Mouse (Mus musculus) liver, embryonic 13.5 days (tissue): ENCODE results near the gene Tut7. TPM values are rescaled to one million over a fixed set of nuclear protein-coding genes. Genes with fewer than 3 reads are reported as not detected.
"Not testable (repeated sequence)": the region's sequence is repeated elsewhere in the genome, so short reads cannot be mapped to it uniquely, and the experiment has no call there.

Source experiments
- ATAC-seq: fragments of 200-750 bp; cut with Nextera tagmentation; 2 replicates; pipeline ENCODE4 v1.8.0; 2017; ENCODE audit warnings: low read depth, mild to moderate bottlenecking, moderate number of reproducible peaks, moderate library complexity
- DNase-seq: peaks from one replicate; pipeline ENCODE4 v3.0.0; 2022
- H3K27ac ChIP-seq: fragments of 300-500 bp; sonication (generic); 2 replicates; pipeline ENCODE4 v1.5.1; 2015; ENCODE audit warnings: moderate library complexity, mild to moderate bottlenecking, inconsistent platforms
- H3K27me3 ChIP-seq: fragments of 300-500 bp; sonication (generic); 2 replicates; pipeline ENCODE4 v1.6.1; 2015; ENCODE audit warnings: mild to moderate bottlenecking, inconsistent platforms
- H3K36me3 ChIP-seq: fragments of 300-500 bp; sonication (generic); 2 replicates; pipeline ENCODE4 v1.6.1; 2015; ENCODE audit warnings: mild to moderate bottlenecking, inconsistent platforms
- H3K4me1 ChIP-seq: fragments of 300-500 bp; sonication (generic); replicated peaks from 2 replicates; pipeline ENCODE4 v1.6.1; 2015; ENCODE audit warnings: inconsistent platforms
- H3K4me2 ChIP-seq: fragments of 300-500 bp; sonication (generic); 2 replicates; pipeline ENCODE4 v1.6.1; 2015; ENCODE audit warnings: inconsistent platforms, mild to moderate bottlenecking, moderate library complexity
- H3K4me3 ChIP-seq: fragments of 300-500 bp; sonication (generic); replicated peaks from 2 replicates; pipeline ENCODE4 v1.5.1; 2015; ENCODE audit warnings: mild to moderate bottlenecking, inconsistent platforms
- H3K9ac ChIP-seq: fragments of 300-500 bp; sonication (generic); 2 replicates; pipeline ENCODE4 v1.6.1; 2015; ENCODE audit warnings: mild to moderate bottlenecking, inconsistent platforms
- H3K9me3 ChIP-seq: fragments of 300-500 bp; sonication (generic); replicated peaks from 2 replicates; pipeline ENCODE4 v1.6.1; 2016; ENCODE audit warnings: inconsistent platforms
- WGBS: fragments of 180-500 bp; shearing (Covaris S2); methylation state at CpG from one replicate; pipeline ENCODE4 v1.1.7; 2015; ENCODE audit not compliant: insufficient replicate concordance; 5-methylcytosine and 5-hydroxymethylcytosine counted together
- polyA plus RNA-seq: library from polyadenylated mRNA; unstranded; fragments of >200 nt; fragmentation: Nextera tagmentation; extraction: Ambion mirVana; gene quantifications from 2 replicates; pipeline ENCODE4 v1.2.1, GENCODE M21; 2015

The Tut7 gene
- polyA plus RNA-seq, 1 experiment from 2014 or later = 54.4 TPM

- peaks cover 100% of the 10 kb centered on the region for H3K36me3 ChIP-seq
- no peak for ATAC-seq
- H3K9ac ChIP-seq = no peak within 1 kb of the TSS
- WGBS = 71% methylated on average over 7 of the region's 7 CpGs
- no peaks in the 10 kb centered on the region for H3K9me3 ChIP-seq
- DNase-seq = no peak
- H3K27me3 ChIP-seq = no peaks in the 10 kb centered on the region
- H3K4me2 ChIP-seq = no peak within 1 kb of the TSS
- no peaks in the 10 kb centered on the region; the same call in 1 of the 2 replicates for H3K4me1 ChIP-seq
- H3K4me3 ChIP-seq = no peak within 1 kb of the TSS
- H3K27ac ChIP-seq = 0 out of 2 replicates have a peak within 1 kb of the TSS, but pooled peaks have one; percentile 20
Observed at GRCm38 (mm10) chr13:59782145-59782544, 40.8 kb downstream of the Tut7 start, which contains the start of gene Gm49354. TSS of gene Gm49354 (minus strand) at chr13:59782245.

GRCm38 (mm10) chr13:59779744-59780264 is 43.1 kb downstream of the Tut7 start:
- not testable (repeated sequence) for H3K4me1 ChIP-seq, H3K4me3 ChIP-seq, ATAC-seq, DNase-seq, H3K27ac ChIP-seq, H3K27me3 ChIP-seq, H3K9me3 ChIP-seq, H3K9ac ChIP-seq, H3K4me2 ChIP-seq
- peaks cover 100% of the 10 kb centered on the region for H3K36me3 ChIP-seq
- 91% methylated on average over 1 of the region's 1 CpGs for WGBS

DNA sequence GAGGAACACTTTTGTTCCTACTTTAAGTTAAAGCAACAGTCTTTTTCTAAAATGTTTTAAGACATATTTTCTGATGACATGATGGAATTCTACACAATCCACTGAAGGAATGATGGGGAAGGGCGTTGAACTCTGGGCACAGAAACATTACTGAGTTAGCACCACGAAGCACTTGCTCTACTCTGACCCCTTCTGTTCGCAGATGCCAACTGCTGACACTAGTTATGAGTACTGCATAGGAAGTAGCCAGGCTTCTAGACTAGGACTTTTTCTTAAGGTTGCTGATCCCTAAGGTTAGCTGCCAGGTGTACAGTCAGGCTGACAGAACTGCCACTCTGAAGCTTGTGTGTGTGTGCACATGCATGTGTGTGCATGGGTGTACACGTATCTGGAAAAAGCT is 43.7 kb downstream of the Tut7 start:
- H3K36me3 ChIP-seq = peaks cover 98% of the 10 kb centered on the region
- no peaks in the 10 kb centered on the region for H3K27me3 ChIP-seq
- H3K4me3 ChIP-seq = no peak overlapping the region
- H3K9ac ChIP-seq = no peak overlapping the region
- ATAC-seq (peak; percentile 47; the same call in 1 of the 2 replicates), DNase-seq (no peak)
- 85% methylated on average over 4 of the region's 4 CpGs for WGBS
- no peaks in the 10 kb centered on the region for H3K9me3 ChIP-seq
- peak overlapping the region; percentile 30; the same call in 1 of the 2 replicates for H3K27ac ChIP-seq
- no peak overlapping the region for H3K4me2 ChIP-seq
- H3K4me1 ChIP-seq = peaks cover under 1% of the 10 kb centered on the region; the same call in 1 of the 2 replicates

DNA sequence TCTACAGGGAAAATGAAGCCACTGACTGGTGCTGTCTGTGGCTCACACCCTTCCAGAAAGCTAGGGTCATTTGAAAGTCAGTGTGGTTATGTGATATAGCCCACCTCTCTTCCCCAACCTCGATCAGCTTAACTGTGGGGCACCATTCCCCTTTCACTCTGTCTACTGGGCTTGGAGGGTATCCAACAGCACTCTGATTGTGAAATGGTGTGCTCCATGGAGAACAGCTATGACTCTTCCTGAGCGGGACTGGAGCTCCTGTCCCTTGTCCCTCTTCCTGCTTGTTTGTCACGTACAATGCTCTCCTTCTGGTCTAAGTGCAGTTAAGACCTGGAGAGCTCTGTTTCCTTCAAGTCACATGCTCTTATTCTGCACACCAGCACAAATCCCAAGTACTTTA is 47.8 kb downstream of the Tut7 start:
- WGBS = 81% methylated on average over 3 of the region's 3 CpGs
- Histone ChIP-seq H3K36me3 (peaks cover 81% of the 10 kb centered on the region), H3K27ac (0 out of 2 replicates have a peak overlapping the region, but pooled peaks have one; percentile 11), H3K4me2 (no peak overlapping the region), H3K4me1 (peaks cover 38% of the 10 kb centered on the region), H3K27me3 (no peaks in the 10 kb centered on the region), H3K9me3 (no peaks in the 10 kb centered on the region), H3K9ac (no peak overlapping the region), H3K4me3 (no peak overlapping the region)
- DNase-seq (no peak), ATAC-seq (no peak)

DNA sequence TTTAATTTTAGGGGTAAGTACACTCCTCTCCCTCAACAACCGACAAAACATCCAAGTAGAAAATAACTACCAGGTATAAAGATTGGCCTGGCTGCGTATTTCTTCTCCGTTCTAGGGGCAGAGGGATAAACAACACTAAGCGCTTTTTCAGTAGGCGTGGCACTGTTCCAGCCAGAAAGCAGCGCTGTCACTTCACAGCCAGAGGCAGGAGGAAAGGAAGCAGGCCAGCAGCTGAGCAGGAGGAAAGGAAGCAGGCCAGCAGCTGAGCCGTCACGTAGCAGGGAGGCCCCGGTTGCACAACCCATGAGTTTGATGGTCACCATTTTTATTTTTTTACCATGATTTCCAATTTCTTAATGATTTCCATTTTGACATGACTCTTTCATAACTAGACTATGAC is 51.7 kb downstream of the Tut7 start:
- no peaks in the 10 kb centered on the region for H3K27me3 ChIP-seq
- WGBS = 8% methylated on average over 9 of the region's 9 CpGs
- peak overlapping the region; percentile 100 for H3K27ac ChIP-seq
- H3K36me3 ChIP-seq = peaks cover 57% of the 10 kb centered on the region
- DNase-seq = peak; percentile 78
- peak overlapping the region; percentile 92 for H3K4me3 ChIP-seq
- ATAC-seq = peak; percentile 57
- H3K9me3 ChIP-seq = no peaks in the 10 kb centered on the region
- H3K4me2 ChIP-seq = peak overlapping the region; percentile 88
- H3K9ac ChIP-seq = peak overlapping the region; percentile 86
- peaks cover 62% of the 10 kb centered on the region for H3K4me1 ChIP-seq

DNA sequence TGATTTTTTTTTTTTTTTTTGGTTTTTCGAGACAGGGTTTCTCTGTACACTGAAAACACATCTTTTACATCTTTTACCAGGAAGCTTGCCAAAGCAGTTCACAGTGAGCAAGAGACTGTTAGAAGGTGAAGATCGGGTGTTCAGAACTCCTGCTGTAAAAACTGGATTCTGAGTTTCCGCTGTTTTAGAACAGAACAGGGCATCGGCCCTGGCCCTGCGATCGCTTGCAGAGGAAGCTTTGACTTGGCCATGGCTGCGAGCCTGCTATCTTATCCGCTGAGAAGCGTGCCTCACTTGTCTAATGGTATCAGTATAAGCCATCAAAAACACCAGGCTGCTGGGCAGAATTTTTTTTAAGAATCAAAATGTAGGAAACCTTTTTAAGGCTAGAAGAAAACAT is 52.1 kb downstream of the Tut7 start:
- Histone ChIP-seq H3K36me3 (peaks cover 57% of the 10 kb centered on the region), H3K9me3 (no peaks in the 10 kb centered on the region), H3K4me1 (peaks cover 66% of the 10 kb centered on the region), H3K27ac (peak overlapping the region; percentile 100), H3K27me3 (no peaks in the 10 kb centered on the region), H3K4me2 (peak overlapping the region; percentile 88), H3K4me3 (peak overlapping the region; percentile 92), H3K9ac (peak overlapping the region; percentile 86)
- DNase-seq (peak; percentile 59), ATAC-seq (peak; percentile 32)
- WGBS = 13% methylated on average over 9 of the region's 9 CpGs

- Histone ChIP-seq H3K4me2 (peak overlapping the region; percentile 88), H3K27ac (peak overlapping the region; percentile 100), H3K4me3 (peak overlapping the region; percentile 92), H3K36me3 (peaks cover 55% of the 10 kb centered on the region), H3K27me3 (no peaks in the 10 kb centered on the region), H3K4me1 (peaks cover 72% of the 10 kb centered on the region), H3K9me3 (no peaks in the 10 kb centered on the region), H3K9ac (peak overlapping the region; percentile 86)
- peak; percentile 80 for ATAC-seq
- under 1% methylated on average over 28 of the region's 28 CpGs for WGBS
- DNase-seq = peak; percentile 97
Observed at GRCm38 (mm10) chr13:59770164-59770562, 52.8 kb downstream of the Tut7 start.

DNA sequence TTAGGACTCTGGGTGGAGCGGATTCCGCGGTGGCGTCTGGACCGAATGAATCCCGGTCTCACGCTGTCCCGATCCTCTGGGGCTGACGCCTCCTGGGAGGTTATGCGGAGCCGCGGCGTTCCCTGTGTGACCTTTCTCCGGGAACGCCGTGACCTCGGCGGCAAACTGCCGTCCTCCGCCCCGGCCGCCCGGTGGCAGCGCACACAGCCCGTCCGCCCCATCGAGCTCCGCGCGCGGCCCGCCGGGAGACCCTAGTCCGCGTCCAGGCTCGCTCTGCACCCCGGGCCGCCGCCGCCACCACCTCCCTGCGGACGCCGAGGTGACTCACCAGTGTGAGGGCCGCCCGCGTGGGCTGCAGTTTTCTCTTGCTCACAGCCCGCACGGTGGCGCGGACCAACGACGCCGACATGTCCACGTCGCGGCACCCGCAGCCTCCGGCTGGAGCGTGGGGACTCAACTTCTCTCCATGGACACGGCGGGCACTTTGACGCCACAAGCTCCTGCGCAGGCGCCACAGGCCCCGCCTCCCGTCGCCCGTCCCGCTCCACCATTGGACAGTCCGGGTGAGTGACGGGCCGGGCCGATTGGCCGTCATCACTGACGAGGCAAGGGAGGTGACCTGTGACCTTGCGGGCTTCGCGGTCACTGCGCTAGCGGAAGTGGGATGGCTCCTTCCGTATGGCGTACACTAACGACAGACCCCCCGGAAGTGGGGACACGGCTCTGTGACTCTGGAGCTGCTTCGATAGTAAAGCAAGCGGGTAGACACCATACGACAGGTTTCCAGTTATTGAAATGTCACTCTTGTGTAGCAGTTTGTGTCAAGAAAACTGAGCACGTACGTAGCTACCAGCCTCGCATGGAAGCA is 53.4 kb downstream of the Tut7 start, which contains the start of gene Isca1:
Isca1 (minus strand) TSS at position 515 of the 868 bp plus-strand sequence.
- H3K9me3 ChIP-seq = no peaks in the 10 kb centered on the region
- under 1% methylated on average over 91 of the region's 91 CpGs for WGBS
- peak within 1 kb of the TSS; percentile 92 for H3K4me3 ChIP-seq
- ATAC-seq (peak; percentile 90), DNase-seq (peak; percentile 99)
- H3K27ac ChIP-seq = peak within 1 kb of the TSS; percentile 100
- H3K27me3 ChIP-seq = no peaks in the 10 kb centered on the region
- H3K9ac ChIP-seq = peak within 1 kb of the TSS; percentile 99
- H3K4me2 ChIP-seq = peak within 1 kb of the TSS; percentile 88
- H3K4me1 ChIP-seq = peaks cover 75% of the 10 kb centered on the region
- peaks cover 52% of the 10 kb centered on the region for H3K36me3 ChIP-seq

DNA sequence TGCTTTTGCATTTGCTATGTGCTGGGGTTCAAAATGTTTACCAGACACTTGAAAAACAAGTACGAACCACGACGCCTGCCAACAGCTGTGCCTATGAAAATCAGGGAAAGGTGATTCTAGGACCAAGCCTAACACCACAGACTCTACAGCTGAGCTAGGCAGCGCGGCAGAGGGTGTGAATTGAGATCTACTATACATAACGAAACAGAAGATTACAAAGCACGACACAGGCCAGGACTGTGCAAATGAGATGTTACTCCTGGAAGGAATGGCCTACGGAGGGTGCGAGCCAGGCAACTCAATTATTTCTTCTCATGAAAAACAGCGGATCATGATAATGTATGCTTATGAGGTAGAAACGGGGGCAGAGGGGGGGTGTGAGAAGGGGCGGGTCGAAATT is 54.4 kb downstream of the Tut7 start:
- H3K4me2 ChIP-seq = peak overlapping the region; percentile 83
- DNase-seq (peak; percentile 33), ATAC-seq (no peak)
- H3K4me1 ChIP-seq = peaks cover 78% of the 10 kb centered on the region
- H3K27me3 ChIP-seq = no peaks in the 10 kb centered on the region
- no peaks in the 10 kb centered on the region for H3K9me3 ChIP-seq
- H3K9ac ChIP-seq = peak overlapping the region; percentile 99
- peak overlapping the region; percentile 92 for H3K4me3 ChIP-seq
- H3K36me3 ChIP-seq = peaks cover 55% of the 10 kb centered on the region
- 14% methylated on average over 13 of the region's 13 CpGs for WGBS
- peak overlapping the region; percentile 100 for H3K27ac ChIP-seq

DNA sequence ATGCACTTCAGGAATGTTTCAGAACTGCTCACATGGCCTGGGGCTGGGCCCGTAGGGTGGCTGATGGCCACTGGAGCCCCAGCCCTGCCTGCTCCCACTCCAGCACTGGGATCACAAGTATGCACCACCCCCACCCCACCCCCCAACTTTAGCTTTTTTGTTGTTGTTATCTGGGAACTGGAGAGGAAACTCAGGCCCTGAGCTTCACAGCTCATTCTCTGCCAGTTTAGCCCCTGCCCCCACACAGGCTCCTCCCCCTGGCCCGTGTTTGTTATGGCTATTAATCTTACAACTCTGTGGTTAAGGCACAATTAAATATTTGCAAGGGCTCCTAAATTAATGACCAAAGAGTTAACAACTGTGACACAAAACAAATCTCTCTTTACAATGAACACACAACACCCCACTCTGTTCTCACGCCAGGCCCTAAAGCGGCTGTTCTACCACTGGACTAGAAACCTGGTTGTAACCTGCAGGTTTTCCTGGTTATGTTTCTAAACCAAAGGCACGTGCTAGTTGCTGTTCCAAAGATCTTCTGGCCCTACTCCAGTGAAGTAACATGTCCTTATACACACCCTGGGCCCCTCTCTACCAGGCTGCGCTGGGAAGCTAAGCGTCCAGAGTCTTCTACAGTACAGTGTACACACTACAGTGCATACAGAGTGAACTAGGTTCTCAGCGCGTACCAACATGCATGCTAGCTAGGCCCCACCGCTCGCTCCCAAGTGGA is 56.0 kb downstream of the Tut7 start:
- peak overlapping the region; percentile 99 for H3K9ac ChIP-seq
- H3K9me3 ChIP-seq = no peaks in the 10 kb centered on the region
- peaks cover 78% of the 10 kb centered on the region for H3K4me1 ChIP-seq
- peak overlapping the region; percentile 92 for H3K4me3 ChIP-seq
- H3K4me2 ChIP-seq = peak overlapping the region; percentile 83
- H3K27me3 ChIP-seq = no peaks in the 10 kb centered on the region
- H3K36me3 ChIP-seq = peaks cover 55% of the 10 kb centered on the region
- ATAC-seq (no peak), DNase-seq (peak; percentile 19)
- peak overlapping the region; percentile 100 for H3K27ac ChIP-seq
- 63% methylated on average over 11 of the region's 11 CpGs for WGBS

- Histone ChIP-seq H3K9ac (peak overlapping the region; percentile 57), H3K4me1 (peaks cover 74% of the 10 kb centered on the region), H3K4me2 (peak overlapping the region; percentile 55), H3K27ac (peak overlapping the region; percentile 87), H3K4me3 (peak overlapping the region; percentile 8; the same call in 1 of the 2 replicates), H3K9me3 (no peaks in the 10 kb centered on the region), H3K36me3 (peaks cover 92% of the 10 kb centered on the region), H3K27me3 (no peaks in the 10 kb centered on the region)
- 43% methylated on average over 7 of the region's 7 CpGs for WGBS
- DNase-seq (peak; percentile 59), ATAC-seq (peak; percentile 86)
Observed at GRCm38 (mm10) chr13:59762791-59763190, 60.2 kb downstream of the Tut7 start.
